16 mouse cellular contexts compared by ENCODE assay signal in genomic region chr10:82844731-82845130, GRCm38 (mm10).
"Had no signal": no experiment of that assay in that cellular context is flagged by ENCODE, and none has a peak within 500 bp of the region (broad histone marks: within the 10 kb centered on the region; RNA-seq: fewer than 3 reads in every experiment).

No protein-coding gene starts in this region.

- DNase-seq: kidney, adult 2 months; kidney, postnatal 25 days; layer of hippocampus, postnatal 36 days; liver, embryonic 13.5 days; lung, adult 2 months; lung, postnatal 14 days; lung, postnatal 4 days; thymus, adult 2 months; thymus, postnatal 25 days had no signal

- H3K4me1 ChIP-seq: liver, embryonic 13.5 days; midbrain, embryonic 12.5 days; midbrain, embryonic 15.5 days; stomach, embryonic 15.5 days had no signal

- H3K4me3 ChIP-seq: layer of hippocampus, adult 2 months; left cerebral cortex, adult 2 months; liver, embryonic 13.5 days; midbrain, embryonic 12.5 days; midbrain, embryonic 15.5 days; stomach, embryonic 15.5 days had no signal

- H3K4me2 ChIP-seq: liver, embryonic 13.5 days; midbrain, embryonic 12.5 days; midbrain, embryonic 15.5 days; stomach, embryonic 15.5 days had no signal

- H3K9ac ChIP-seq: liver, embryonic 13.5 days; midbrain, embryonic 12.5 days; midbrain, embryonic 15.5 days; stomach, embryonic 15.5 days had no signal

- H3K27ac ChIP-seq: kidney, postnatal 0 days; layer of hippocampus, adult 2 months; left cerebral cortex, adult 2 months; liver, embryonic 13.5 days; midbrain, embryonic 12.5 days; midbrain, embryonic 15.5 days had no signal

- H3K9me3 ChIP-seq: liver, embryonic 13.5 days; midbrain, embryonic 12.5 days; midbrain, embryonic 15.5 days; stomach, embryonic 15.5 days had no signal

- ATAC-seq: intestine, postnatal 0 days; midbrain, embryonic 15.5 days had no signal

- H3K27me3 ChIP-seq: liver, embryonic 13.5 days; midbrain, embryonic 12.5 days; midbrain, embryonic 15.5 days; stomach, embryonic 15.5 days had no signal

- H3K36me3 ChIP-seq: liver, embryonic 13.5 days; midbrain, embryonic 12.5 days; midbrain, embryonic 15.5 days; stomach, embryonic 15.5 days had no signal
